Mouse (Mus musculus): ENCODE measurements around the gene Tex21.

DNA sequence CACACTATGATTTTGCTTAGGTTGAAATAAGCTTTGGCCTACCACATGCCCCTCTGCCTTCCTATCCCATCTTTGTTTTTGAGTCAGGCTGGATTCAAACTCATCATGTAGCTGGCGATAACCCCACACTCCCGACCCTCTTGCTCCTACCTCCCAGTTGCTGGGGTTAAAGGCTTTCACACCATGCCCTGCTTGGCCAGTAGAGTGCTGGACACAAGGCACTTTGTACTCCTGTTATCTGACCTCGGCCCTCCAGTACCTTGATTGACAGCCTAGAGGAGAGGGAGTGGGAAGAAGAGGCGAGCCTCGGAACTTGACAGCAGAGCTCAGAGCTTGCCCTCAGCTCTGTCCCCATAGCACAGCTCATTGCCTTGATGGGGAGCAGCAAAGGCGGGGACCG is 22.6 kb upstream of the Tex21 start:
- no peak for TF ChIP-seq CTCF (IDR thresholded peaks at IDR 0.05)
- no peak for TF ChIP-seq POLR2A (IDR thresholded peaks at IDR 0.05; ENCODE audit: insufficient read depth, low read depth, low read length)
